Mouse (Mus musculus) megakaryocyte, adult 5-6 weeks (primary cell): ENCODE measurements around the gene Gm973. TPM values are rescaled to one million over a fixed set of nuclear protein-coding genes. Genes with fewer than 3 reads are reported as not detected.
A peak's percentile ranks its signal among the peaks of the same experiment; 100 is the strongest.
"Not testable (repeated sequence)": the region's sequence is repeated elsewhere in the genome, so short reads cannot be mapped to it uniquely, and the experiment has no call there.

Experiments used
- ATAC-seq: 2 replicates; pipeline ENCODE4 v1.8.0; 2016; ENCODE audit warnings: mild to moderate bottlenecking, inconsistent platforms; ENCODE audit not compliant: poor library complexity, severe bottlenecking
- total RNA-seq, 2 experiments: library from RNA; stranded (forward) in 1 of 2; stranded (reverse) in 1 of 2; fragments of 153-499, 151-499 nt in 1 of 2; fragments of 221-1000, 200-1000 nt in 1 of 2; gene quantifications; 2 replicates each; pipeline versions ENCODE4 v1.2.3 to v1.2.4; 2015 to 2017

Gm973 gene
- total RNA-seq, 2 experiments from 2014 or later, result 0.47 to 2.8 TPM

DNA sequence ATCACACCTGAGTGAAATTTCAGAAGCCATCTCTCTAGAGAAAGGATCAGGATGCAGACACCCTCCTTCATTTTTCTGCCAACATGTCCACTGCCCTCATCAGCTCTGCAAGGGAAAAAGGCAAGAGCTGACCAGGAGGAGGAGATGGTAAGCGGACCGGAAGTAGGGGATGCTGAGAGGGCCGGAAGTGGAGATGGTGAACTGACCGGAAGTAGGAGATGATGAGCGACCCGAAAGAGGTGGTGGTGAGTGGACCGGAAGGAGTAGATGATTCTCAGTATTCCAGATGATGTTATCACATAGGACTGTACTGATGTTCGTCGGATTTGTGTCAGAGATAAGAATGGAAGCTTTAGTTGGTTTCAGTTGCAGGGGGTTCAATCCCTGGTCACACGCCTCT is 103.1 kb downstream of the Gm973 start:
- ATAC-seq, result no peak

DNA sequence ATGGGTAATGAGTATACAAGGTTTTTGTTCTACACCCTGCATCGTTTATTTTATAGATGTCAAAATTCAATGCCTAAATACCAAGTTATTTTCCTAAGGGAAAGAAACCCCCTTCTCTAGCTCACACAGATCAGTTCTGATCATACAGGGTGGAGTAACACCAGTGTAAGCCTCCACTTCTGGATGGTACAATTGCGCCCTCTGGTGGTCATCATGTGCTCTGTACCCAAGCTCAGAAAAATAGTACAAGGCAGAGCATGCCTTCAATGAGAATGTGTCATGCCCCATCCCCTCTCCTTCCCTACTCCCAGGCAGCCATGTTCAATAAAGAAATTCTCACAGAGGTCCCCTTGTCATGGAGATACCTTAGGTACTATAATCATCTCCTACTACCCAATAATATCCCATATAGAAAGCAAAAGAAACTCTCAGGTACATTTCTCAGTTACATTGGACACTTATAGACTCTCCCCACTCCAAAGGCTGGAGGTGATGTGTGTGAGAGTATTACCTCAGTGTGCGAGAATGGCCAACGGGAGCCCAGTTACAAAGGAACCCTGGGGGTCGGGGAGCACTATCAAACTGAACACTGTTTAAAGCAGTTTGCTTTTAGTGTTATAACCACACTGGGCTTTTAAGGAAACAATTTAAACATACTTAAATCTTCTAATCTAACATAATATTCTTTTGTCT is 107.4 kb downstream of the Gm973 start:
- ATAC-seq, result peak; percentile 92

DNA sequence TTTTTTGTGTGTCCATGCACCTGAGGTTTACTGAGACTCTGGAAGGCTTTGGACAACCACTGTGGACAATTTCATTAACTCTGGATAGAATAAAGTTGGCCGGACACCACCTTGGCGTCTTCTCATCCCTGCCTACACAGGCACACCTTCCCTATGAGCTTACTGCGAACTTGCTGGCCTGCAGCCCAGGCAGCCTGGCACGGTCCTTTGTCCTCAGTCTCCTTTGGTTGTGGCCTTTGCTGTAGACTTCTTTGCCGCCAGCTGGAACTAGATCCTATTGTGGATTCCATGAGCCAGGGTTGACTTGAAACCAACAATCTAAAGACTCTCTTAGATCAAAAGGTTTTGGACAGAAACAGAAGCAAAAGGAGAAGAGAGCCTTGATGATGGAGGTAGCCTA is 109.3 kb downstream of the Gm973 start:
- ATAC-seq, result no peak

DNA sequence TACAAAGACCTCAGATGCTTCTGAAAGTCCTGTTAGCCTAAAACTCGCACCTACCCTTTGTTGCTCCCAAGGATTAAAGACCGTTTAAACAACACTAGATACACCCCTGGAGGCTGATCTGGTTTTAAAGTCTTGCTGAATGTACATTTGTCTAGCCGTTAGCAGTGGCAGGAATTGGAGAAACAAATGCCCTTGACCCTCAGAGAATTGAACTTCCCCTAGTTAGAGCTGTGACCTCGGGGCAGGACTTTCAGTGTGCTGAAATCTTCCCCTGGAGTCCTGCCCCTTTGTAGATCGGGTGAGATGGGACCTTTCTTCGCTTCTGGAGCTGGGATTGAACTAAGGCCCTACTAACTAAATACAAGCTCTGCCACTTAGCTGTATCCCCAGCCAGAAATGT is 113.1 kb downstream of the Gm973 start:
- ATAC-seq, result no peak

DNA sequence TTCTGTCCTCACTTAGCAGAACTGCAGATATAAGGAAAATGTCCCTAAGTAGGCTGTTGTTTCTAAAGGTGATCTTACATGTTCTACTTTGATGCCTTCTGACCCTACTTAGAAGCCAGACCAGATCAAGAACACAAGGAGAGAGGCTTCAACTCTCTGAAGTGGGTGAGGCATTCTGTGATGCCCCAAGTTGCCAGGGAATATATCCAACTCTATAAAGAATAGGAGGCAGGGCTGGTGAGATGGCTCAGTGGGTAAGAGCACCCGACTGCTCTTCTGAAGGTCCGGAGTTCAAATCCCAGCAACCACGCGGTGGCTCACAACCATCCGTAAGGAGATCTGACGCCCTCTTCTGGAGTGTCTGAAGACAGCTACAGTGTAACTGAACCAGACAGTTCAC is 114.3 kb downstream of the Gm973 start:
- ATAC-seq, result not testable (repeated sequence)

DNA sequence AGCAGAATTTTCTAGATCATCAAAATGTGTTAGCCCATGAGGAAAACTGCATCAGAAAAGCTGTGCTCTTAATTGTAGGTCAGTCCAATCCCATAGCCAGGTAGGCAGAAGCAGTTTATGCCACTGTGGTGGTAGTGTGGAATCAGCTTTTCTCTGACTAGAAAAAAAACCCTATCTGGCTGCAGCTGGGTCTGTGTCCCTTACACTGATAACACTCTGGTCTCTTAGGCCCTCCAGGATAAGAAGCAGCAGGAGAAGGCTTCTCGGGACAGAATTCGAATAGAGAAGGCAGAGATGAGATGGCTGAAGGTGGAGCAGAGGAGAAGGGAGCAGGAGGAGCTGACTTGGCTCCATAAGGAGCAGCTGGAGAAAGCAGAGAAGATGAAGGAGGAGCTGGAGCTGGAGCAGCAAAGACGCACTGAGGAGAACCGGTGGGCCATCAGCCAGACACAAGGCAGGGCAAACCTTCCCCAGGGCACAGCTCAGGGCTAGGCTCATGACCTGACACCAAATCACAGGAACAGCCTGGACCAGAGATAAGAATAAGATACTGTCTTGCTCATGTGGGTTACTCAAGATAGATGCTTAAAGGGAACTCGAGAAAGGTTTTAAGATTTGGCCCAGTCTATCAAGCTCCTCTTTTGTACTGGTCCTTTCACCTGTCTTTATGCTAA is 116.1 kb downstream of the Gm973 start:
- ATAC-seq, result no peak

DNA sequence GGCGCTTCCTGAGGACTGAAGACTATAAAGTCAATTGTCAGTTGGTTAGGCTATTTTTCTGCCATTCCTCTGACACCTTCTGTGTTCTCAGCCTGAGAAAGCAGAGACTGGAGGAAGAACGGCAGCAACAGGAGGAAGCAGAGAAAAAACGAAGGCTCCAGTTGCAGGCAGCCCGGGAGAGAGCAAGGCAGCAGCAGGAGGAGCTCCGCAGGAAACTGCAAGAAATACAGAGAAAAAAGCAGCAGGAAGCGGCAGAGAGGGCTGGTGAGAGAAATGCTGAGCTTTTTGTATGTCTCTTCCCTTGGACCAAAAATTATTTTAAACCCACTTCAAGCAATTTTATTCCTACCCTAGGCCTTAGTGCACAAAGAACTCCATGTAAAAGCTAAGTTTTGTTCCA is 117.0 kb downstream of the Gm973 start:
- ATAC-seq, result no peak

DNA sequence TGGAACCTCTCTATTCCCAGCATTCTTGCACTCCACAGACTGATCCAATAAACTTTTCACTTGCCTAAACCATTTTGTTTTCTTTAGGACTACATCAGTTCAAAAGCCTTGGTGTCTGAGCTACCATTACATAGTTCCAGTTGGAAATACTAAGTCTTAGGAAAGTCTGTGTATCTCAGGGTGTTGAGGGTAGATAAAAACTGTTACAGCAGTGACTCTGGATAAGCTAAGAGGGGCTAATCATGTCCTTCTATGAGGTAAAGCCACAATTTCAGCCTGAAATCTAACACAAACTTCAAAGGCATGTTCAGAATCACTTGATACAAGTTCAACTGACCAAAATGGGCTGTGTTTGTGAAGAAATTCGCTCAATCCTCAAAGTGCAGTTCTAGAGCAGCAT is 120.3 kb downstream of the Gm973 start:
- ATAC-seq, result no peak

DNA sequence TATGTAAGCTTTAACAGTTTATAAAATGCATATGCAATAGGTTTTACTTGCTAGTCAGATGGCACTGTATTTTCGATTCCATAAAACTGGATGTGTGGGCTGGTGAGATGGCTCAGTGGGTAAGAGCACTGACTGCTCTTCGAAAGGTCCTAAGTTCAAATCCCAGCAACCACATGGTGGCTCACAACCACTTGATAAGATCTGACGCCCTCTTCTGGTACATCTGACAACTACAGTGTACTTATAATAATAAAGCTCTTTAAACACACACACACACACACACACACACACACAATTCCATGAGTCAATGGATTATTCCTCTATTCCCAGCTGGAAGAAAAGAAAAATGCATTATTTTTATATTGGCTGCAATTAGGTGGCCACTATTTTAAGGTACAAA is 122.3 kb downstream of the Gm973 start:
- ATAC-seq, result no peak

DNA sequence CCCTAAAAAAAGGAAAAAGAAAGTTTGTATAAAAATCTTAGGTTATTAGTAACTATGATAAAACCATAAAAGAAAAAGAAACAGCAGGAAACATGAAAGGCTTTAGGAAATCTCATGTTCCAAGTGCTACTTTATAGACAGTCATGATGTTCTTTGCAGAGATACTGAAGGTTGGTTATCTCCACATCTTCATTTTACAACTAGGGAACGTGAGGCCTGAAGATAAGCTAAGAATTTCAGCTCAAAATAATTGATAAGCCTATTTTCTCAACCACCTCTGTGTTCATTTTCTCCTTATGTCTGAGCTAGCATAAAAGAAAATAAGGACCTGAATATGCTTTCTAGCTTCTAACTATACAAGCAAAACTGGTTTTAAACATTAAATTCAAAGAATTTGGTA is 126.4 kb downstream of the Gm973 start:
- no peak for ATAC-seq

DNA sequence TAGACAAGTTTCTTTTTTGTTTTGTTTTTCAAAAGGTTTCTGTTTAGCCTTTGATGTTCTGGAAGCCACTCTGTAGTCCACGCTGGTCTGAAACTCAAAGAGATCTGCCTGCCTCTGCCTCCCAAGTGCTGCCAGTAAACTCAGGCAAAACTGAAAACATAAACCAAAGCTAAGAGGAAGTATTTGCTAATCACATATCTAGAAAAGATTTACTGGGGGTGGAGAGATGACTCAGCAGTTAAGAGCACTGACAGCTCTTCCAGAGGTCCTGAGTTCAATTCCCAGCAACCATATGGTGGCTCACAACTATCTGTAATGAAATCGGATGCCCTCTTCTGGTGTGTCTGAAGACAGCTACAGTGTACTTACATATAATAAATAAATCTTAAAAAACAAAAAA is 130.4 kb downstream of the Gm973 start:
- ATAC-seq, result not testable (repeated sequence)

DNA sequence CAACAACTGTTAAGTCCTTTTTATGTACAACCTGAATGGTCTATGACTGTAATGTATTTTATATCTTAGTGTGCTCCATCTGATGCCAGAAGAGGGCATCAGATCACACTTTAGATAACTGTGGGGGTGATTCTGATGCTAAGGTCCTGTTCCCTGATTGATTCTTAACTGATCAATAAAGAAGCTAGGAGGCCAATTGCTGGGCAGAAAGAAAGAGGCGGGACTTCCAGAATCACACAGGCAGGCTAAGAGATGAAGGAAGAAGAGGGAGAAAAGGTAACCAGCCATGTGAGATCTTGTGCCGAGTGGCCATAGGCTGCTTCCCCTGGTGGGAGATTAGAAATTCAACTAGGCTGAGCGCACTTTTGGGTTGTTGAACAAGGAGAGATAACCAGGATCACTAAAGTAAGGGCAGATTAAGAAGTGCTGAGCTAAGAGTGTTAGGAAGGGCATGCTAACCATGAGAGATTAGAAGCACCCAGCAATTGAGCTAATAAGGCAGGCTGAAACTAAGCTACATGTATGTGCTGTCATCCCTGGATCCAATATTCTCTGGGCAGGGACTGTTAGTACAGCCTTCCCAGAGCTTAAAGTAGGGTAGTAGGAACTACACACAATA is 135.2 kb downstream of the Gm973 start:
- ATAC-seq, result no peak

DNA sequence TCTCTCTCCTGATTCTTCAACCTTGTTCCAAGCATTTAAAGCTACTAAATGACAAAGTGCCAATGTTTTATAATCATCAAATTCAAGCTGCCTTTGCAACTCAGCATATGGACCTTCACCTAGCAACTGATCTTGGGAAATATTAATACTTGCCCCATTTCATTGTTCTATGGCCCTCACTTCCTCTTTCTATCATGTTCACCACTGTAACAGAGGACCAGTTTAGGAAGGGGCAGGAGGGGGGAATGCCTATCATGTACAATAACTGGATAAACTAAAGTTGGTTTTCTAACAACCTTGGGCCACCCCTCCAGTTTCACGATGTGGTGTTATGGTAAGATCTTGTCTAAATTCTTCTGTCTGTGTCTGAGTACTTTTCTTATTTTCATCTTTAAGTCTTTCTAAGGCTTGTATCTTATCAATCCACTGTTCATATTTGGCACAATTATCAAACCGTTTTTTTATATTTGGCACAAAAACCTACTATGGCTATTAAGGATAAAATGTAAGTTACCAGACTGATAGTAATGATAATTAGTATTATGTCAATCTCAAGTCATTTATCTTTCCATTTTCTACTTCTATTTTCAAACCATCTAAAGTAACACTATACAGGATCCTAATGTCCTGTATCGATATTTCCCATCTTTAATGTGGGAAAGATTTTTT is 137.3 kb downstream of the Gm973 start:
- 0 out of 2 replicates have a peak, but pooled peaks have one; percentile 43 for ATAC-seq

DNA sequence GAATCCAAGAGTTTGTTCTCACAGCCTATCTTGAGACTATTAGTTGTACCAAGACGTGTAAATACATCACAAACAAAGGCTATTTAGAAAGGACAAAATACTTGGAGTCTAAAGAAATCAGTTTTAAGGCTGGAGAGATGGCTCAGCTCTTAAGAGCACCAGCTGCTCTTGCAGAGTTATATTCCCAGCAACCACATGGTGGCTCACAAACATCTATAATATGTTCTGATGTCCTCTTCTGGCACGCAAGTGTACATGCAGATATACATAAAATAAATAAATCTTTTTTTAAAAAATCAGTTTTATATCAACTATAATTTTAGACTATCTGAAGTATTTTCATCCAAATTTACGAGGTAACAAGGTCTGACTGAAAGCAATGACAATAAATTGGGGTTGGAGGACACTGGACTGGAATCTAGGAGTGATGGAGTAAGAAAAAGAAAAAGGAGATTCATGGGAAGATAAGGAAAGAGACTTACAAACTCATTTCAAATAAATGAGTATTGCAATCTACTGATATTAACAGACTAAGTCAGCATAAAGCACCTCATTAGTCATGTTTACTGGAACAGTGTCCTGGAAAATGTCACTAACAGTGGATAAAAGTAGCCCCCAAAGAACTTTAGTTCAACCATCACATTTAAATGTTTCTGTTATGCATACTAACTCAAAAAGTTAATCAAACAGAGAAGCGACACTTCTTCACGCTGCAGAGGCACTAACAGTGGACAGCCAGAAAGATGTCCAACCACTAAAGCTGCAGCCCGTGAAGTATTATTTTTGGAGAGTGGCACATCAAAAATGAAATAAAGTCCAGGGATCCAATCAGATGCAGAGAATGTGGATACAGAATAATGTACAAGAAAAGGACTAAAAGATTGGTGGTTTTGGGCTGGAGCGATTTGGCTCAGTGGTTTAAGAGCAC is 140.4 kb downstream of the Gm973 start:
- ATAC-seq, result no peak

DNA sequence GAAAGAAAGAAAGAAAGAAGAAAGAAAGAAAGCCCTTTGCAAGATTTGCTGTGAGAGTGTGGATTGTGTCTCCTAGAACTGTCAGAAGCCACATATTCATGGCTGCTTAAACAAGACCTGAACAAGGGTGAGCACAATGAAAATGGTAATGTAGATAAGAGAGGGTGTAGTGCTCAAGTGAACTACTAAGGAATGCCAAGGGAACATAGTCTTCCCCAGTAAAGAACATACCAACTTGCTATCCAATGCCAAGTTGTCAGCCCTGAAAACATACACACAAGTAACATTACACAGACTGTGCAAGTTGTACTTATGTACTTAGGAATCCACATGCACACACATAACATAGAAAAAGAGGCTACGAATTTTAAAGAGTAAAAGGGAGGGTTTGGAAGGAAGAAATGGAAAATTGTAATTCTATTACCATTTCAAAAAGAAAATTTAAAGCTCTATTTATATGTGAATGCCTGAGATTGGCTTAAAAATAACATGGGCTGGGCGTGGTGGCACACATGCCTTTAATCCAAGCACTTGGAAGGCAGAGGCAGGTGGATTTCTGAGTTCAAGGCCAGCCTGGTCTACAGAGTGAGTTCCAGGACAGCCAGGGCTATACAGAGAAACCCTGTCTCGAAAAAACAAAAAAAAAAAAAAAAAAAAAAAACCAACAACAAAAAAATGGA is 147.5 kb downstream of the Gm973 start:
- no peak for ATAC-seq

DNA sequence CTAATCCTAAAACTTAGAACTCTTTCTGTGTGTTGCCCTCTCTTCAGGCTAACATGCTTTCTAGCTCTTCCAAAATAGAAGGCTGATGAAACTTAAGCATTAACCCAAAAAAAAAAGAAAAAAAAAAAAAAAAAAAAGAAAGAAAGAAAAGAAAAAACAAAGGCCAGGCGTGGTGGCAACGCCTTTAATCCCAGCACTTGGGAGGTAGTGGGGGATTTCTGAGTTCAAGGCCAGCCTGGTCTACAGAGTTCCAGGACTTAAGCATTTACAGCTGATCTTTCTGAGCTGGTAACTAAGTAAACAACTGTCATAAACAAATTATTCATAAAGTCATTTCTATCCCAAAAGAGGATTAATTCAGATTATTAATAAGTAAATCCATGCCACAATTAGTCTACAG is 152.8 kb downstream of the Gm973 start:
- no peak for ATAC-seq

DNA sequence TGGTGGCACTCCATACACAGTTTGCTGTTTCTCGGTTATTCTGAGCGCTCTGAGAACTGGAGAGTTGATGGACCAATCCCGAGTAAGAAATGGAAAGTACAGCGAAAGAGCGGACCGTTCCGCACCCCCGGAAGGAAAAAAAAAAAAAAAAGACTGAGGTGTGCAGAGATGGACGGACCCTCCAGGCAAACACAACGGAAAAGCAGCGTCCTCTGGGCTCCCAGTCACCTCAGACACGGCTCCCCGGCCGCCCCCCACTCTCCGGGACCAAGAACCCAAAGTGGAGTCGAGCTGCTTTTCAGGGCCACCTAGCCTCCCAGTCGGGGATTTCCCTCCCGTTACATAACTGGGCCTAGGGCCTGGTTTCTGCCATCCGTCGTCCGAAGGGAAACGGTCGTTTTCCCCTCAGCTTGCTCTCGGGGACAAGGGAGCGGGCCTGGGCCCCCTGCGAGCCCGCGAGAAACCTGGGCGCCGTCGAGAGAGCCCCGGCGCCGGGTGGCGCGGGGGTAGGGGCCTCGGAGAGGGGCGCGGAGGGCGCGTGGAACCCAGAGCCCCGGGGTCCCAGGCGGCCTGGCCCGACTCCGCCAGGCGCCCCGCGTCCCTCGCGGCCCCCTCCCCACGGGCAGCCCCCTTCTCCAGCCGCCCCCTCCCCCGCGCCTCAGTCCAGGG is 154.0 kb downstream of the Gm973 start:
- ATAC-seq, result peak; percentile 38

DNA sequence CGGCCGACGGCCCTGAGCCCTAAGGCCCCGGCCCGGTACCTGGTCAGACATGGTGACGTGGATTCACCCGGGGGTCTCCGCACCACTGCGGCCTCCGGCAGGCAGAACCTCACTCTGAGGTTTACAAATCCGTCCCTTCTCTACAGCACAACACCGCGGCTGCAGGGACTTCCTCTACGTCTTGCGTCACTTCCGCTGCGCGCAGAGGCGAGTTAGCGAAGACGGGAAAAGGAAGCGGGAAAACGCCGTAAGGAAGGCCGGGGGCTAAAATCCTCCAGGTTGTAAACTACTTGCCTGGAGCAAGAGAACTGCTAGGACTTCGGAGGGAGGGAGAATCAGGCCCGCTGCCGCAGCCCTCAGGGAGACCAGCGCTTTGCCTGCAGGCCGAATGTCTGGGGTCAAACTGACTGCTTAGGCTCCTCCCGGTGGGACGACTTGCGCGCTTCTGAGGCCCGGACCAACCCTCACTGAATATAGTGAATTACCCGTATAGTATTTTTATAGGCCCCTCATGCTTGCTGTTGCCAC is 154.6 kb downstream of the Gm973 start, which contains the start of gene Sumo1:
Sumo1 (minus strand) TSS at position 194 of the 528 bp plus-strand sequence.
- ATAC-seq, result peak; percentile 95

DNA sequence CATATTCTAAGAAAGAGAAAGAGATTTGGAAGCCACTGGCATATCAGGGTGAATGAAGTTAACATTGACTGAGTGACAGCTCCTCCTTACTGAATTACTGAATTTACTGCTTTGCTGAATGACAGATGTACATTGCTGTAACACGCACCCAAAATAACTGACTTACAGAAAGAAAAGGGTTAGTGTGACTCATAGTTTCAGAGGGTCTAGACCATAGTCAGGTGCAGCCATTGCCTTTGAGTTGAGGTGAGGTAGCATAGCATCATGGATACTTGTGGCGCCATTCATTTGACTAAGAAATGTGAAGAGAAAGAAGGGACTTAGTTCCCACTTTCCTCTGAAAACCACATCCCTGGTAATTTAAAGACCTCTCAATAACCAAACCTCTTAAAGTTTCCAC is 157.6 kb downstream of the Gm973 start:
- no peak for ATAC-seq
